Mouse (Mus musculus): ENCODE measurements around the gene Sart1.
A peak's percentile ranks its signal among the peaks of the same experiment; 100 is the strongest.
"Not testable (repeated sequence)": the region's sequence is repeated elsewhere in the genome, so short reads cannot be mapped to it uniquely, and the experiment has no call there.

The Sart1 gene

DNA sequence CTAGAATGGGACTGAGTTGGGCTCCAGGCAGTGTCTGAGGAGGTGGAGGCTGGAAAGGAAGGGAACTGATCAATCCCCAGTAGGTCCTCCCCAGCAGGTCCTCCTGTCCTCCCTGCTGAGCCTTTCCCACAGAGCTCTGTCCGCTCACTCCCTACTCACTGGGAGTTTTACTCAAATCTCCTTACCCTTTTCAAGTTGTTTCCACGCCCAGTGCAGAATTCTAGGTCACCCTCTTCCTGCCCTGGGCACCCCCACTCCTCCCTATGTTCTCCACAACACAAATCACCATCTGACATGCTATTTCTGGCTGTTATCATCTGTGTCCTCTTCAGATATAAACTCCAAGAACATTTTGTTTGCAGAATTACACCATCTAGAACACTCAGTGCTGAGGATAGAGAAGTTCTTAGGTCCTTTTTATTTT is 26.0 kb upstream of the Sart1 start:
- DNase-seq (ENCODE audit: low spot score in 2 of 2): no peak

DNA sequence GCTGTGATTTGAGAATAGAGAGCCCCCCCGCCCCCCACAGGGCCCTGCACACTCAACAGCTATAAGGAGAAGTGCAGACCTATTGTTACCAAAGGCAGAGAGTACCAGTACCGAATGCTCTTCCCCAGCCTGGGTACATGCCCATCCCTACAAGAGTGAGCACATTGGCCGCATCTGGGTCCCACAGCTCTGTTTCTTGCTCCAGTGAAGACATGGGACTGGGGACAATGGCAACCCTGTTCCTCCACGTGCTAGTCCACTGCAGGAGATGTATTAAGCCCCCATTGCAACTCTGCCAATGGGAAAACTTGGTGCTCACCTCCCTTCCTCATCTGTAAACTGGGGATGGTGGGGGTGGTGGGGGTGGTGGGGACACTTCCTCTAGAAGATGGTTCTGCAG is 25.3 kb upstream of the Sart1 start:
- no peak for DNase-seq (ENCODE audit: low spot score in 2 of 2)

DNA sequence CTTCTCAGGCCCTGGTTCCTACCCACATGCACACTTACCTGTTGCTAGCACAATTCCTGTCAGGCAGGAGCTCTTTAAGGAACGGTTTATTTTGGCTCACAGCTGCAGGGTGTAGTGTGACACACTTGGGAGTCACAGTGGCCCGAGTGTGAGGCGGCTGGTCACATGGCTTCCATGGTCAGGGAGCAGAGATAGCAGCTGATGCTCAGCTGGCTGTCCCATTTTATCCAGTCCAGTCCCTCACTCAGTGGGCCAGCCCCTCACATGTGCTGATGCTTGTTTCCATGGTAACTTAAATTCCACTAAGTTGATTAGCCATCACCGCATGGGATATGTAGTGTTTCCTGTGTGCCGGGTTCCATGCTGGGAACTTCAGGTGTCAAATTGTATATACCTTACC is 23.5 kb upstream of the Sart1 start:
- DNase-seq (ENCODE audit: low spot score in 2 of 2): no peak

DNA sequence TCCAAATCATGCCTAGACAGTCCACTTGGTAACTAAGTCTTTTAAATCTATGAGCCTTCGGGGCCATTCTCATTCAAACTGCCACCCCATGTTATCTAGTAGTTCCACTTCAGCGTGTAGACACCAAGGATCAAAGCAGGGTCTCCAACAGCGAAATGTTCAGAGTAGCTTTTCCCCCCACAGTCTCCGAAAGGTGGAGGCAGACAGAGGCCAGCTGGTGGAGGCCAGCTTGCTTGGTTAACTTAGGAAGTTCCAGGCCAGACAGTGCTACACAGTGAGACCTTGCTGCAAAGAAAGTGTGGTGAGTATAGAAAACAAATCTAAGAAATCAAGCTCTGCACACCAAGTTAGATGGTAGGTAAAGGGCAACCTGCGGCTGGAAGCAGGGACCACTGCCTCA is 22.1 kb upstream of the Sart1 start:
- DNase-seq (ENCODE audit: low spot score in 2 of 2): no peak

DNA sequence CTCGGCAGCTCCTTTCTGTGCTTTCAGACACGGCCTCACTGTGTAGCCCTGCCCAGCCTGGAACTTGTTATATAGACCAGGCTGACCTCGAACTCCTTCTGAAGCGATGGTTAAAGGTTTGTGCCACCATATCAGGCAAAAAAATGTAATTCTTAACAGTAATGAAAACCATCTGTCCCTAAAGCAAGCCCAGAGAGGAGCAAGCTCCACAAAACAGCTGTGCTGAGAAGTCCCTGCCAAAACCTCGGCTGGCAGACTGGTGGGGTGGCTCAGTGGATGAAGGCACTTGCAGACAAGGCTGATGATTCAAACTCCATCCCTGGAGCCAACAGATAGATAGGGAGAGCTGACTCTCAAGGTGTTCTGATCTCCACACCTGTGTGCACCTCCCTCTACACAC is 20.6 kb upstream of the Sart1 start:
- no peak for DNase-seq (ENCODE audit: low spot score in 2 of 2)

DNA sequence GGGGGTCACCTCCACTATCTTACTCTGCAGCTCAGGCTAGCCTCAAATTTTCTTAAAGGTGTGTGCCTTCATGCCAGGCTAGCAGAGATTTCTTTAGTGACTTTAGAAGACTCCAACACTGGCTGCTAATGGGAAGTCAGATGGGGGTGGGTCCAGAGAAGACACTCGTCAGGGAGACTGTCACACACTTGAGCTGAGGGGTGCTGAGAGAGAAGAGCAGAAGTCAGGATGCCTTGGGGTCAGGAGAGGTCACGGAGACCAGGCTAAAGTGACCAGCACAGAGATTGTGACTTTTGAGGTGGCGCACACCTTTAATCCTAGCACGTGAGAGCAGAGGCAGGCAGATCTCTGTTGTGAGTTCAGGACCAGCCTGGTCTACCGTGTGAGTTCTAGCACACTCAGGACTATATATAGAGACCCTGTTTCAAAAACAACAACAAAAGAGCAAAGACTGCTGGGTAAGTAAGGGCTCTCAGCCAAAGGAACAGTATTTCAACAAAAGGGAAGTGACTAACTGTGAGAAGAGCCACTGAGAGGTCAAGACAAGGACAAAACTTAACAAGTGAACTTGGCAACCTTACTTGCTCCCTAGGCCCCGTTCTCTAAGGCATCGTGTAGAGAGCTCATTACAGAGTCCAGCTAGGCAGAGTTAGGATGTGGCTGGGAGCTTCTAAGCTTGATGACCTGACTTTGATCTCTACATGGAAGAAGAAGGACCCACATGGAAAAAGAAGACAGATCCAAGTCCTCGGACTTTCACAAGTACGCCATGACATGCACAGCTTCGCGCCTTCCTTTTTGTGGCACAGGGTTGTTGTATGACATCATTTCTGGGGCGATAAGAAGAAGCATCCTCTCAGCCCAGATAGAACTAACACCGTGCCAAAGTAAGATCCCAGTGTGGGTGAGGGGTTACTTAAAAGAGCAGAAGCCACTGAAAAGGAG is 19.8 kb upstream of the Sart1 start:
- DNase-seq (ENCODE audit: low spot score in 2 of 2): no peak

DNA sequence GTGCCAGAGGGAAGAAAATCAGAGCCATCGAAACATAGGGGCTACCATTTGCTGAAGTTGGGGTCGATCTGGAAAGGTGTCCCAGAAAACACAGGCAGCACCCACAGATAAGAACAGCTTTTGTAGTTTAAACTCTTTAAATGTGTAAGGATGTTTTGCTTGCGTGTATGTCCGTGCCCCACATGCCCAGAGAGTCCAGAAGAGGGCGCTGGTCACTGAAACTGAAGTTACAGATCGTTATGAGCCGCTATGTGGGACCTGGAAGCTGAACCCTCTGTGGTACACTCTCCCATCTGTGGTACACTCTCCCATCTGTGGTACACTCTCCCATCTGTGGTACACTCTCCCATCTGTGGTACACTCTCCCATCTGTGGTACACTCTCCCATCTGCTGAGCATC is 18.6 kb upstream of the Sart1 start:
- DNase-seq (ENCODE audit: low spot score in 2 of 2): peak; percentile 60 to 76

DNA sequence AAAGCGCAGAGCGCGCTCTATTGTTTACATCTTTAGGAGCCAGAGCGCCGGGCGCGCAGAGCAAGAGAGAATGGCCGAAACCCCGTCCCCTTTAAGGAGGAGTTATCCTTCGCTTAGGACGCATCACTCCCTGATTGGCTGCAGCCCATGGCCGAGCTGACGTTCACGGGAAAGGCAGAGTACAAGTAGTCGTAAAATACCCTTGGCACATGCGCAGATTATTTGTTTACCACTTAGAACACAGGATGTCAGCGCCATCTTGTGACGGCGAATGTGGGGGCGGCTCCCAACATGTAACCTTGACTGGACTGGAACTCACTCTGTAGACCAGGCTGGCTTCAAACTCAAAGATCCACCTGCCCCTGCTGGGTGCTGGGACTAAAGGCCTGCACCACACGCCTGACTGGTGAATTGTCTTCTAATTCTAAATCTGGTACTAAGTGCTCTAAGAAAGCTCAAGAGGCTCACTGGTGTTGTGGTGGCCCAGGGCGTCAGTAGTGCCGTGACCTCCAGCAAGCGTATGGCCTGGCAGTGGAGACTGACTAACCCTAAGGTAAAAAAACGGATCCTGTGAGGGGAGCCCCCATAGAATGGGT is 18.1 kb upstream of the Sart1 start:
- DNase-seq (ENCODE audit: low spot score in 2 of 2): peak; percentile 46 to 58

DNA sequence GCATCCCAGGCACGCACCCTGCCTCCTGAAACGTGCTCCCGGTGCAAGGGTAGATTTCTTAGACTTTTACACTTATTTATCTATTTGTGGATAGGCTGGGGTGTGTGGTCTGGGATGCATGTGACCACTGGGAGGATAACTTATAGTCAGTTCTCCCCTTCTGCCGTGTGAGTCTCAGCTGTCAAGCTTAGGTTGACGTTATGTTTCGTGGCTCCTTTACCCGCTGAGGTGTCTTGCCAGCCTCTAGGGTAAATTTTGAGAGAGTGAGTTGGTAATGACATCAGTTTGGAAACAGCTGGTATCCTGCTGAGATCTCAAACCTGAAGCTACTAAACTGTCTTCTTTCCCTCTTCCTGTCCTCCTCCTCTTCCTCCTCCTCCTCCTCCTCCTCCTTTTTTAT is 17.4 kb upstream of the Sart1 start:
- DNase-seq (ENCODE audit: low spot score in 2 of 2): no peak

DNA sequence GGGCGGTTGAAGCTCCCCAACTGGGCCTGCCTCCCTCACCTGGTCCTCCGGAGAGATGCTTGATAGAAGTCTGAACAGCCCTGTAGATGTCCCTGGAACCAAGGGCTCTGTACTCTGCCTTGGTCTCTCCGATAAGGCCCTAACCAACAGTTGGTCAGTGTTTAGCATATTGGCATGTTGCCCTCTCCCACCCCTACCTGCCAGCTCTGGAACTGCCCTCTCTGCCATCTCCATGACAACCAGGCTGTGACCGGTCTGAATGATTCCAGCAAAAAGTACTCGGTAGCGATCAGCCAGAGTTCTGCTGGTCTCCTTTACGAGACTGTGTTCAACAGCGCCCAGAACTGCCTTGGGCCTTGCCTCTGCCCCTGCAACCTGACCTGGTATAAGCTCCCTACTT is 13.8 kb upstream of the Sart1 start, which contains the start of gene Tsga10ip:
Tsga10ip (minus strand) TSS at position 234 of the 400 bp plus-strand sequence.
- no peak for DNase-seq (ENCODE audit: low spot score in 2 of 2)

DNA sequence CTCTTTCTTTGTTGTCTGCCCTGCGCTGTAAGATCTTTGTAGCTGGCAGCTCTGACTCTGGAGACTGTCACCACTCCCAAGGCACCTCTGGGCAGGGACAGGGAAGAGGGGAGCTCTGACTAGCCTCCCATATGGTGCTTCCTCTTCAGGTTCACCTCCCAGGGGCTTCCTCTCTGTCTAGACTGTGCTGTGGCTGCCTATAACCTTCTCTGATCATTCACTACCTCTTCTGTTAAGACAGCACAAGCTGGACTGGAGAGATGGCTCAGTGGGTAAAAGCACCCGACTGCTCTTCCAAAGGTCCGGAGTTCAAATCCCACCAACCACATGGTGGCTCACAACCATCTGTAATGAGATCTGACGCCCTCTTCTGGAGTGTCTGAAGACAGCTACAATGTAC is 12.6 kb upstream of the Sart1 start:
- DNase-seq (ENCODE audit: low spot score in 2 of 2): not testable (repeated sequence)

DNA sequence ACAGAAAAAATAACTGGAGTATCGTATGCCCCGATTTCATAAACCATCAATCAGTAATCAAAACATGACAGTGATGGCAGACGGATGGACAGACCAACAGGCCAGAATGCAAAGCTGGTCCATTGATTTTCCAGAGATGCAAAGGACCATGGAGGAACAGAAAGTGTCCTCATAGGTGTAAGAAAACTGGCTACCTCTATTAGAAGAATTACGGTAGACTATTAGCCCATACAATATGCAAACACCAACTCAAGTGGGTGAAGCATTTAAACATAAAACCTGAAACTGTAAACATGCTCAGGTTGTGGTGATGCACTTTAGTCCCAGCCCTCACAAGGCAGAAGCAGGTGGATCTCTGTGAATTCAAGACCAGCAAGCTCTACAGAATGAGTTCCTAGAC is 6.9 kb upstream of the Sart1 start:
- DNase-seq (ENCODE audit: low spot score in 2 of 2): no peak

DNA sequence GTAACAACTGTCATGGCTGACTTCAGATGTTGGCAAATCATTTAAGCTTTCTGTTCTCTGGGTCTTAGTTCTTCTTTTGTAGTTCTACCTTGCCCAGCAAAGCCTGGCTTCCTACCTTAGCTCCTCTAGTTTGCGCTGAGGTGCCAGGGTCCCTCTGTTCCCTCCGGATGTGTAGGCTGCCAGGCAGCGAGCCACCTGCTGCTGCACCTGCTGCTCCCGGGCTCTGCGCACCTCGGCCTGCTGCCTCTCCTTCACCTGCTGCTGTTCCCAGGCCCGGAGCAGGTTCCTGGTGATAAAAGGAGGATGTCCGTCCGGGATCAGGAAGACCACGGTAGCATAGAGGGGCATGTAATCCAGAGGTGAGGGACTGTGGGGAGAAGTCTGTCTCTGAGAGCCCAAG is 5.7 kb upstream of the Sart1 start:
- DNase-seq (ENCODE audit: low spot score in 2 of 2): no peak

DNA sequence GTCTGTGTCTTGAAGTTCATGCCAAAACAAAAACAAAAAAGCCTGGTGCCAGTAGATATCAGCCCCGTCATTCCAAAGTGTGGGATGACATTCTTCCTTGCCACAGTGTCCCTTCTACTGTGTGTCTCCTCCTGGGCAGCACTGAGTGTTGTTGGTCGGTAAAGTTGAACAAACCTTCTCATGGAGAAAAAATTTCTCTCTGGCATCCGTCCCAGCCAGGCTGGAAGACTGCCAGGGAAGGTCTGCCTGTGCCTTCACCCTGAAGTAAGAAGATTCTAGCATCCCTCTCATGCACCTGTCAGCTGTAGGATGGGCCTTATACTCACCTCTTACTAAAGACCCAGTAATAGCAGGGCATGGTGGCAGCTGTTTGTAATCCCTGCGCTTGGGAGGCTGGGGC is 4.4 kb upstream of the Sart1 start:
- DNase-seq (ENCODE audit: low spot score in 2 of 2): no peak

DNA sequence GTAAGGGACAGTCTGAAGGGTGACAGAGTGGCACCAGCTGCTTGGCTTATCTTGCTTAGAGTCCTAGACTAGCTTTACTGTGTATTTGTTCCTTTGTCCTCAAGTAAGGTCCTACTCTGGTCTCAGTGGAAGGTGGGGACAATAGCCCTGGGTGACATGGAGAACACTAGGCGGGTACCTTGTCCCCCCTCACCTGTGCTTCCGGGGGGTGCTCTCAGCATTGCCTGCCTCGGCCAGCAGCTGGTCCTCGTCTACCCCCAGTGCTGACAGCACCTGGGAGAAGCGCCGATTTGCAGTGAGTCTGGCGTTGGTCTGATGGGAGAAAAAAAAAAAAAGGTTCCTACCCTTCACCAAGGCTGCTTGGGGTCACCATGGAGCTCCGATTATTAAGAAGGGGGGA is 1.9 kb upstream of the Sart1 start:
- no peak for DNase-seq (ENCODE audit: low spot score in 2 of 2)

DNA sequence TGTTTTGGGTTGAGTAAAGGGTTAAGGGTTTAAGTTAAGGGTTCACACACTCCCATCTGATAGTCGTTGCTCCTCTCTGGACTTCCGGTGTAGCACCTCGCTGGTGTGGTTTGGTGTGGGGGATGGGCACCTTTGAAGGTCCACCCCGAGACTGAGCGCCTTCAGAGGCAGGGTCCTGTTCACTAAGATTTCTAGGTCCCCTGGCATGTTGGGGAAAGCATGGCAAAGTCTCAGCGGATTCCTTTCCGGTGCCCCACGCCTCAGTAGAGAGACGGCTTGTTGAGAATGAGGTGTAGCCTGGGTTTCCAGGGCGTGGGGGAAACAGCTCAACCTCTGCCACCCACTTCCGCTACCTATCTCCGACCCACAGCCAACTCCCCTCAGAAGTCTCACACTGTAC is 1.1 kb upstream of the Sart1 start:
- peak; percentile 84 for DNase-seq (ENCODE audit: low spot score in 2 of 2)

DNA sequence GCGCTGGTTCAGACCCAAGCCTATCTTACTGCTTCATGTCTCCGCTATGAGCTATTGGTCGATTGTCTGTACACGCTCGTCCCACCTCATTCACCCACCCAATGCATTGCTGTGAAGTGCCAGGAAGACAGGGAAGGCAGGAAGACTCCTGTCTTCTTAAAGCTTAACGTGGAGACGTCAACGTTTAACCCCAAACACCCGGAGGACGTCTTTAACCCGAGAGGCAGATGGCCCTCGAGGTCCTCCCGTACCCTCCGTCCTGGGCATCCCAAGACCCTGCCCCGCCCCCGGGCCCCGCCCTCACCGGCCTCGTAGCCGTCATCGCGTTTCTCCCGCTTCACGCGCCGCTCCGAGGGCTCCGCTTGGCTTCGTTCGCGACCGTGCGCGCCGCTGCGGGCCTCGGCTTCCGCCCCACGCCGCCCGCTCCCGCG is 477 bp downstream of the Sart1 start:
- peak in 1 of 2 experiments; percentile 43 for DNase-seq (ENCODE audit: low spot score in 2 of 2)

DNA sequence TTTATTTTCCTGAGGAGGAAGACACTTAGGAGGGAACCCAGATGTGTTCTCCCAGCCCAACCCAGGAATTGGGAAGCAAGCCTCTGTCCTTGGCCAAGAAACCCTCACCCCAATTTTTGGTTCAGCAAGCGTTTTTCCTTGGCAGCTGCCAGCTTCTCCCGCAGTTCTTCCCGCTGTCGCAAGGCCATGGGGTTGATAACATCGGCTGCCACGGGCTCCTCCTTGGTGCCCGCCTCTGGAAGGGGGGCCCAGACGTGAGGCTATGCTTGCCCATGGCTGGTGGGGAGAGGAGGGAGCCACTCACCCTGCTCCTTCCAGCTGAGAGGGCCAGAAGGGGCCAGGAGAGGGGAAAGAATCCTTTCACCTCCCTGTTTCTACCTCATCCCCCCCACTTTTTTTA is 3.8 kb downstream of the Sart1 start:
- no peak for DNase-seq (ENCODE audit: low spot score in 2 of 2)

DNA sequence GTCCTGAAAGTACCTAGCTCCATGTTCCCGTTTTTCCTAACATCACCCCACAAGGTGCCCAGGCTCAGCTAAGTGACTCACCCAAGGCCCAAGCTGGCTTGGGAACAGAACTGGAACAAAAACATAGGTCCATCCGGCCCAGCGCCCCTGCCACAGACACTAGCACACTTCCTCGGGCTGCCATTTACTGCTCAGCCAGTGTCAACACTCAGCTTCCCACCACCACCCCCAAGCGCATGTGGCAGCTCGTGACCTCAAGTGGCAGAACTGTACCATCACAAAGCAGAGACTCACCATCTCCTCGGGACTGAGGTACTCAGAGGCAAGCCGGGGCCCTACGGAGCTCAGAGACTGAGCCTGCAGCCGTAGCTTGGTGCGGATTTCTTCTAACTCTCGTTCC is 5.2 kb downstream of the Sart1 start:
- DNase-seq (ENCODE audit: low spot score in 2 of 2): no peak

DNA sequence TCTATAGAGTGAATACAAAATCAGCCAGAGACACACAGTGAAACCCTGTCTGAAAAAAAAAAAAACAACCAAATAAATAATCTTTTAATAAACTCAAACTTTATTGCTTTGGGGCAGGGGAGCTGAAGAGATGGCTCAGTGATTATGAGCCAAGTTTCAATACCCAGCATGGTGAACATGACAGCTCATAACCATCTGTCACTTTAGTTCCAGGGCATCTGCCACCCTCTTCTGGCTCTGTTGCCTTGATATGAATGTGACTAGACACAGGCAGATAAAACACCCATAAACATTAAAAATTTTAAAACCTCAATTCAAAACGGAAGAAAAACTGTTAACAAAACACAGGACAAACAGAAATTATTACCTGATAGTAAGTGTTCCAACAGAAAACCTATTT is 11.1 kb downstream of the Sart1 start:
- DNase-seq (ENCODE audit: low spot score in 2 of 2): no peak

DNA sequence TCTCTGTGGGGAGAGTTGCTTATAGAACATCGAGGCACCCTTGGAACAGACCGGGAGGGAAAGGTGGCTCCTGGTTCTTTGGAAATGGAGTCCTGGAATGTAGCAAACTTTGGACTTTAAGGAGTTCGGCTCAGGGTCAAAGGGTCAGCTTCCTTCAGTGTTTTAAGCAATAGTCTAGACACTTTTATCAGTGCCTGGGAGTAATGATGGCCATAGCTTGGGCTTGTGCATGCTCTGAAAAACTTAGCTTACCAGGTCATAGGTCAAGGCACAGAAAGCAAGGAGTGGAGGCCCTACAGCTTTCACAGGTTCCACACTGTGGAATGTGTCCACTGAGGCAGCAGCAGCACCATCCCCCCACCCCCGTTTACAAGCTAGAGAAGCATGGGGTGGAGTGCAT is 13.8 kb downstream of the Sart1 start:
- DNase-seq (ENCODE audit: low spot score in 2 of 2): no peak

DNA sequence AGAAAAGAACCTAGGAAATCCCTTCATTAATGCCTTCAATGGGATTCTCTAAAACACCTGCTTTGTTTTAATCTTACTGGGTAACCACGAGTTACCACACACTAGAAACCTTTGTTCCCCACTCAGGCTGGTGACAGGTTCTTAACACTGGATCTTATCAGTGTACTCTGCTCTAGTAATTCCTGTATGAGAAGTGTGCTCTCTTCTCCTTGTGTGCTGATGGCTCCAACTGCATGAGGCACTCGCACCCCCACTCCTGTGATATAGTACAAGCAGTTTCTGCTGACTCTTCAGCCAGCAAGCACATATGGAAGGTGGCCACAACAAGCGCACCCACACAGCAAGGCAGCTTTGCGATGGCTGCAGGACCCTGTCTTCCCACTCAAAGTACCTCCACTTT is 14.3 kb downstream of the Sart1 start:
- DNase-seq (ENCODE audit: low spot score in 2 of 2): no peak

DNA sequence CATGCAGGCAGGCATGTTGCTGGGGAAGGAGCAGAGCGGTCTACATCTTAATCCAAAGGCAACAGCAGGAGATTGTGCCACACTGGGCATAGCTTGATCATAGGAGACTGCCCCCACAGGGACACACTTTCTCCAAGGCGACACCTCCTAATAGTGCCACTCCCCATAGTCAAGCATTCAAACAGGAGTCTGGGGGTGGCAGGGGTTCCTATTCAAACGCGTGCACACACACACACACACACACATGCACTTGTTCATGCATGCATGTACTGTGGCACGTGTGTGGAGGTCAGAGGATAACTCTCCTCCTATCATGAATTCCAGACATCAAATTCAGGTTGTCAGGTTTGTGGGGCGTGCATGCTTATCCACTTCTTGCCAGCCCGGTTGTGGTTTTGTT is 15.8 kb downstream of the Sart1 start:
- no peak for DNase-seq (ENCODE audit: low spot score in 2 of 2)
